Mouse (Mus musculus) megakaryocyte, embryonic 14.5 days (primary cell): Measurements from ENCODE around the gene Artn.

Experiments used
- FLI1 ChIP-seq: IDR thresholded peaks from 2 replicates; pipeline ENCODE4 v1.6.1; 2012; ENCODE audit warnings: low read length, inconsistent platforms, mixed read lengths
- GATA1 ChIP-seq: IDR thresholded peaks from 3 replicates; pipeline ENCODE4 v1.6.1; 2012; ENCODE audit warnings: mixed read lengths, low read length, inconsistent platforms, borderline replicate concordance

- TF ChIP-seq FLI1: no peak
- TF ChIP-seq GATA1: no peak
Observed at GRCm38 (mm10) chr4:117885994-117886393, 43.6 kb downstream of the Artn start.
